Mouse (Mus musculus) olfactory bulb, adult 2 months (tissue): ENCODE results near the gene Pbld1. TPM values are rescaled to one million over a fixed set of nuclear protein-coding genes. Genes with fewer than 3 reads are reported as not detected.

Source experiments
- H3K27ac ChIP-seq: fragments of 200-500 bp; 2 replicates; pipeline ENCODE4 v1.5.1; 2012; ENCODE audit warnings: low read depth, low read length; ENCODE audit not compliant: insufficient read depth
- H3K4me1 ChIP-seq: fragments of 200-500 bp; 2 replicates; pipeline ENCODE4 v1.6.1; 2012; ENCODE audit warnings: low read length; ENCODE audit not compliant: control insufficient read depth, insufficient read depth
- H3K4me3 ChIP-seq: fragments of 200-500 bp; 2 replicates; pipeline ENCODE4 v1.5.1; 2012; ENCODE audit warnings: mild to moderate bottlenecking, low read depth, low read length, moderate library complexity; ENCODE audit not compliant: insufficient read depth
- CTCF ChIP-seq: fragments of 200-500 bp; IDR thresholded peaks from 2 replicates; pipeline ENCODE4 v1.5.1; 2012; ENCODE audit warnings: low read depth, mild to moderate bottlenecking, low read length, moderate library complexity; ENCODE audit not compliant: insufficient read depth
- POLR2A ChIP-seq: fragments of 200-500 bp; IDR thresholded peaks from 2 replicates; pipeline ENCODE4 v1.6.1; 2012; ENCODE audit warnings: mild to moderate bottlenecking, low read depth, low read length, moderate library complexity; ENCODE audit not compliant: insufficient read depth
- WGBS: fragments of 180-500 bp; shearing (Covaris S2); methylation state at CpG from one replicate; pipeline ENCODE4 v1.1.7; 2018; 5-methylcytosine and 5-hydroxymethylcytosine counted together
- polyA plus RNA-seq: library from polyadenylated mRNA; stranded (reverse); fragments of >200 nt; gene quantifications from 2 replicates; pipeline ENCODE4 v1.2.4, GENCODE M21; 2012; ENCODE audit warnings: low replicate concordance; ENCODE audit not compliant: missing spikeins, insufficient read depth, insufficient read length

Gene Pbld1
- polyA plus RNA-seq, 1 experiment, result not detected

GRCm38 (mm10) chr10:63054586-63054985, 5.4 kb upstream of the Pbld1 start:
- TF ChIP-seq POLR2A (no peak), CTCF (no peak)
- no peak overlapping the region for H3K27ac ChIP-seq
- 74% methylated on average over 2 of the region's 2 CpGs for WGBS
- H3K4me1 ChIP-seq, result no peaks in the 10 kb centered on the region
- H3K4me3 ChIP-seq, result no peak overlapping the region

- no peak overlapping the region for H3K27ac ChIP-seq
- H3K4me1 ChIP-seq, result no peaks in the 10 kb centered on the region
- 58% methylated on average over 24 of the region's 24 CpGs for WGBS
- no peak overlapping the region for H3K4me3 ChIP-seq
- TF ChIP-seq CTCF (no peak), POLR2A (no peak)
These were observed 2.8 kb upstream of the Pbld1 start for GRCm38 (mm10) chr10:63056966-63057750.

GRCm38 (mm10) chr10:63060406-63060805, 444 bp downstream of the Pbld1 start:
- H3K27ac ChIP-seq, result no peak overlapping the region
- H3K4me1 ChIP-seq, result no peaks in the 10 kb centered on the region
- TF ChIP-seq CTCF (no peak), POLR2A (no peak)
- no peak overlapping the region for H3K4me3 ChIP-seq
- 64% methylated on average over 11 of the region's 11 CpGs for WGBS

DNA sequence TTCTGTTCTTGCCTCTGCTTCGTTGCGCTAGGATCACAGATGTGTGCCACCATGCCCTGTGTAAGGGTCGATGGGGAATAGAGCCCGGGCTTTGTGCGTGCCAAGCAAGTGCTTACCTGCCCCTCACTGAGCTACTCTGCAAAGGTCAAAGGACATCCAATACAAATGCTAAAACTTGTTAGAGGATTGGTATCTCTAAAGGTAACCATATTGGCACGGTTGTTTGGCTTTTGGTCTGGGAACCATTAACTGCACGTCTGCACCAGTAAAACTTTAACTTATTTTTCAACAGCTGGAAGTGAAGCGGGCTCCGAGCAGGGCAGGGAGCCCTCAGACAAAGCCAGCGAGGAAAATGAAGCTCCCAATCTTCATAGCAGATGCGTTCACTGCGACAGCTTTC, 1.3 kb downstream of the Pbld1 start:
- 91% methylated on average over 12 of the region's 12 CpGs for WGBS
- no peak overlapping the region for H3K4me3 ChIP-seq
- TF ChIP-seq POLR2A, result no peak
- TF ChIP-seq CTCF, result no peak
- no peak overlapping the region for H3K27ac ChIP-seq
- H3K4me1 ChIP-seq, result no peaks in the 10 kb centered on the region

DNA sequence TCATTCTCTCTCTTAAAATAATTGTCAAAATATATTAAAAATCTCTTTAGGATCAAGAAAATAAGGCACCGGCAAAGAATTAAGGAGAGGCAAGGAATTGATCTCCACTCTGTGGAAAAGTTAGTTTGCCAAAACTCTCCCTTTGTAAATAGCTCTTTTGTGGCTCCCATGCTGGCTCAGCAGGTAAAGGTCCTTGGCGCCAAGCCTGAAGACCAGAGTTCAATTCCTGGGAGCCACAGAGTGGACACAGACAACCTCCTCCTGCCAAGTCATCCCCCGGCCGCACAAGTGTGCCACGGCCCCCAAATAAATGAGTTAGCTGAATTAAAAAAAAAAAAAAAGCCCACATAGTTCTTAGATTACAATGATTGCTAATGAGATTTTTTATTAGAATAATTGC, 2.7 kb downstream of the Pbld1 start:
- no peak overlapping the region for H3K27ac ChIP-seq
- no peaks in the 10 kb centered on the region for H3K4me1 ChIP-seq
- TF ChIP-seq CTCF (no peak), POLR2A (no peak)
- 85% methylated on average over 5 of the region's 5 CpGs for WGBS
- H3K4me3 ChIP-seq, result no peak overlapping the region

- Histone ChIP-seq H3K4me3 (no peak overlapping the region), H3K27ac (no peak overlapping the region), H3K4me1 (no peaks in the 10 kb centered on the region)
- TF ChIP-seq CTCF (no peak), POLR2A (no peak)
- WGBS, result 89% methylated on average over 7 of the region's 7 CpGs
These were observed 3.4 kb downstream of the Pbld1 start for GRCm38 (mm10) chr10:63063365-63063764.

DNA sequence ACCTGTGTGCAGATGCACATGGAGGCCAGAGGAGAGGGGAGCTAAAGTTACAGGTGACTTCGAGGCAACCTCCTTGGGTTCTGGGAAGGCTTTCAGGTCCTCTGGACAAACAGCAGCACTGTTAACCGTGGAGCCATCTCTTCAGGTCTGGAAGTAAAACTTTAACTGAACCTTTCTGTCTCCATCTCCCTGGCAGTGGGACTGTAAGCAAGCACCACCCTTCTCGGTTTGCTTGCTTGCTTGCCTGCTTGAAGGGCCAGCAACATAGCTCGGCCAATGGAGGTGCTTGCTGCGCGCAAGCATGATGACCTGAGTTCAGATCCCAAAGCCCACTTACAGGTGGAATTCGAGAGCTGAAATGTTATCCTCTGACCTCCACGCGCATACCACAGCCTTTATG, 4.6 kb downstream of the Pbld1 start:
- Histone ChIP-seq H3K27ac (no peak overlapping the region), H3K4me1 (no peaks in the 10 kb centered on the region), H3K4me3 (no peak overlapping the region)
- 91% methylated on average over 9 of the region's 9 CpGs for WGBS
- TF ChIP-seq POLR2A, result no peak
- TF ChIP-seq CTCF, result no peak

- Histone ChIP-seq H3K4me1 (no peaks in the 10 kb centered on the region), H3K4me3 (no peak overlapping the region), H3K27ac (no peak overlapping the region)
- TF ChIP-seq CTCF (no peak), POLR2A (no peak)
- WGBS, result 38% methylated on average over 8 of the region's 8 CpGs
These were observed 5.6 kb downstream of the Pbld1 start for GRCm38 (mm10) chr10:63065561-63065960.

DNA sequence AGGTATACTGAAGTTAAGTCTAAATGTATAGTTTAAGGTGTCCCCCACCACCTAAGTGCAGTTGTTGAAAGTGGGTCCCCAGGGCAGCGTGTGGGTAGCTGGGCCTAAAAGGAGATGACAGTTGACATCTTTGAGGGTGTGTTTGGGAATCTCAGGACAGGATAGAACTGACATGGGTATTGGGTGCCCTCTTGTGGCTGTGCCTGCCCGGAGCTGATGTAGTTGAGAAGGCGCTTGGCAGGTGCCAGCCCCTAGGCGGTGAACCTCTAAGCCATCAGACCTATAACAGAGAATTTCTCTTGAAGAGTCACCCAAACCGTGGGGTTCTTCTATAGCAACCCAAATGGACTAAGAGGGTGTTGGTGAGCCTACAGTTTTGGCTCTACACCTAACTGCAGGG, 6.0 kb downstream of the Pbld1 start:
- TF ChIP-seq POLR2A, result no peak
- TF ChIP-seq CTCF, result peak; percentile 76
- Histone ChIP-seq H3K27ac (no peak overlapping the region), H3K4me1 (no peaks in the 10 kb centered on the region), H3K4me3 (no peak overlapping the region)
- WGBS, result 4% methylated on average over 5 of the region's 5 CpGs
